Mouse (Mus musculus) embryonic stem cell, embryonic (primary cell): ENCODE data around the gene Bcas2.
"Not testable (repeated sequence)": the region's sequence is repeated elsewhere in the genome, so short reads cannot be mapped to it uniquely, and the experiment has no call there.

Source experiments
- CTCF ChIA-PET, 4 experiments: fragments of 300-600 bp in 2 of 4; fragments of 350-600 bp in 2 of 4; sonication (Branson Sonifier 250); formaldehyde crosslinking; loops; one replicate each; lab custom pipeline; 2022; ENCODE audit warnings: inconsistent platforms in 2 of 4; lab: Charles Lee
- POLR2A ChIA-PET, 4 experiments: fragments of 300-600 bp in 2 of 4; fragments of 350-600 bp in 2 of 4; sonication (Branson Sonifier 250); formaldehyde crosslinking; loops; one replicate each; lab custom pipeline; 2022; ENCODE audit warnings: antibody characterized with exemption in 4 of 4, inconsistent platforms in 1 of 4; lab: Charles Lee

Bcas2 gene

GRCm38 (mm10) chr3:103192161-103192560, 20.7 kb downstream of the Bcas2 start:
- POLR2A ChIA-PET = interaction anchor here in 3 of 4 experiments (0.7 to 6.2 kb wide), 17 partner anchors 10 to 938 kb away, joined by 3 to 98 read pairs (median 8); partner anchors contain the start of genes Bcas2 (in 1 of the 3), Csde1 (in 1 of the 3) and Trim33 (in 1 of the 3)
- CTCF ChIA-PET = interaction anchor here in 1 of 4 experiments (0.6 kb wide), 1 partner anchor 12 kb away, joined by 4 read pairs; no protein-coding TSS in a partner anchor

- POLR2A ChIA-PET = interaction anchor here in 3 of 4 experiments (0.6 to 6.2 kb wide), 18 partner anchors 9 to 136 kb away, joined by 3 to 98 read pairs (median 8); partner anchors contain the start of genes Trim33 (in 2 of the 3) and Bcas2 (in 1 of the 3)
- CTCF ChIA-PET = interaction anchor here in 3 of 4 experiments (0.6 to 1.8 kb wide), 5 partner anchors 9 to 192 kb away, joined by 4 to 7 read pairs (median 5); no protein-coding TSS in a partner anchor
These were observed 21.7 kb downstream of the Bcas2 start for GRCm38 (mm10) chr3:103193186-103193585.

- POLR2A ChIA-PET = interaction anchor here in 2 of 4 experiments (0.8 to 6.2 kb wide), 11 partner anchors 11 to 180 kb away, joined by 3 to 98 read pairs (median 3); partner anchors contain the start of gene Trim33 (in 1 of the 2)
- CTCF ChIA-PET = no interaction called here
These were observed 24.9 kb downstream of the Bcas2 start for GRCm38 (mm10) chr3:103196320-103196823.

GRCm38 (mm10) chr3:103199386-103199785, 27.9 kb downstream of the Bcas2 start:
- ChIA-PET POLR2A (interaction anchor here in 2 of 4 experiments (1.0 to 2.3 kb wide), 7 partner anchors 8 to 80 kb away, joined by 3 to 18 read pairs (median 6); partner anchors contain the start of gene Trim33 (in 1 of the 2)), CTCF (no interaction called here)

GRCm38 (mm10) chr3:103201105-103201504, 29.6 kb downstream of the Bcas2 start:
- POLR2A ChIA-PET = interaction anchor here in 1 of 4 experiments (0.9 to 3.1 kb wide), 5 partner anchors 9 to 24 kb away, joined by 3 to 12 read pairs (median 6); no protein-coding TSS in a partner anchor
- CTCF ChIA-PET = not testable (repeated sequence)

GRCm38 (mm10) chr3:103203554-103203953, 32.1 kb downstream of the Bcas2 start:
- ChIA-PET CTCF (interaction anchor here in 3 of 4 experiments (0.6 to 1.1 kb wide), 5 partner anchors 11 to 1452 kb away, joined by 3 to 11 read pairs (median 8); no protein-coding TSS in a partner anchor), POLR2A (interaction anchor here (0.5 to 9.5 kb wide), 42 partner anchors 10 to 1612 kb away, joined by 3 to 176 read pairs (median 5); partner anchors contain the start of gene Trim33 (in 3 of the 4))

- POLR2A ChIA-PET = interaction anchor here (0.6 to 9.5 kb wide), 40 partner anchors 8 to 1095 kb away, joined by 3 to 176 read pairs (median 5); partner anchors contain the start of gene Trim33 (in 2 of the 4)
- CTCF ChIA-PET = interaction anchor here (0.6 to 1.1 kb wide), 4 partner anchors 12 to 170 kb away, joined by 3 to 8 read pairs (median 4); no protein-coding TSS in a partner anchor
These were observed 33.0 kb downstream of the Bcas2 start for GRCm38 (mm10) chr3:103204445-103204844.

GRCm38 (mm10) chr3:103206393-103206792, 34.9 kb downstream of the Bcas2 start:
- CTCF ChIA-PET = interaction anchor here in 1 of 4 experiments (1.8 kb wide), 1 partner anchor 18 kb away, joined by 5 read pairs; no protein-coding TSS in a partner anchor
- POLR2A ChIA-PET = interaction anchor here (0.6 to 10.4 kb wide), 42 partner anchors 9 to 179 kb away, joined by 3 to 247 read pairs (median 9); partner anchors contain the start of genes Bcas2 (in 3 of the 4) and Trim33 (in 3 of the 4)

- POLR2A ChIA-PET = interaction anchor here (0.6 to 10.4 kb wide), 114 partner anchors 8 to 1604 kb away, joined by 3 to 247 read pairs (median 5); partner anchors contain the start of genes Bcas2 (in 3 of the 4), Trim33 (in 3 of the 4), Csde1 (in 2 of the 4) and Dennd2c (in 1 of the 4)
- CTCF ChIA-PET = interaction anchor here in 3 of 4 experiments (0.6 to 1.8 kb wide), 12 partner anchors 17 to 1783 kb away, joined by 3 to 13 read pairs (median 4); no protein-coding TSS in a partner anchor
These were observed 36.3 kb downstream of the Bcas2 start for GRCm38 (mm10) chr3:103207749-103208148.

GRCm38 (mm10) chr3:103208237-103208636, 36.8 kb downstream of the Bcas2 start:
- ChIA-PET POLR2A (interaction anchor here (0.6 to 10.4 kb wide), 91 partner anchors 7 to 1599 kb away, joined by 3 to 247 read pairs (median 5); partner anchors contain the start of genes Bcas2 (in 3 of the 4), Trim33 (in 3 of the 4), Dennd2c (in 2 of the 4) and Csde1 (in 1 of the 4)), CTCF (interaction anchor here in 3 of 4 experiments (0.6 to 1.8 kb wide), 10 partner anchors 16 to 1782 kb away, joined by 3 to 10 read pairs (median 4); no protein-coding TSS in a partner anchor)

GRCm38 (mm10) chr3:103211101-103211500, 39.6 kb downstream of the Bcas2 start:
- POLR2A ChIA-PET = interaction anchor here in 2 of 4 experiments (1.0 to 10.4 kb wide), 21 partner anchors 8 to 163 kb away, joined by 3 to 247 read pairs (median 18); partner anchors contain the start of genes Dennd2c (in 1 of the 2) and Trim33 (in 1 of the 2)
- CTCF ChIA-PET = interaction anchor here in 2 of 4 experiments (0.7 to 1.0 kb wide), 2 partner anchors 28 to 81 kb away, joined by 3 read pairs; no protein-coding TSS in a partner anchor

- CTCF ChIA-PET = no interaction called here
- POLR2A ChIA-PET = interaction anchor here in 2 of 4 experiments (1.0 to 10.4 kb wide), 10 partner anchors 8 to 162 kb away, joined by 3 to 247 read pairs (median 22); partner anchors contain the start of gene Trim33 (in 1 of the 2)
These were observed 40.7 kb downstream of the Bcas2 start for GRCm38 (mm10) chr3:103212142-103212541.

GRCm38 (mm10) chr3:103213537-103213936, 42.1 kb downstream of the Bcas2 start:
- ChIA-PET POLR2A (interaction anchor here in 2 of 4 experiments (0.6 to 10.4 kb wide), 12 partner anchors 9 to 86 kb away, joined by 3 to 247 read pairs (median 4); partner anchors contain the start of gene Trim33 (in 2 of the 2)), CTCF (no interaction called here)

- POLR2A ChIA-PET = interaction anchor here (0.6 to 10.4 kb wide), 33 partner anchors 8 to 1157 kb away, joined by 3 to 247 read pairs (median 4); partner anchors contain the start of gene Trim33 (in 2 of the 4)
- CTCF ChIA-PET = interaction anchor here in 1 of 4 experiments (1.2 kb wide), 1 partner anchor 11 kb away, joined by 3 read pairs; no protein-coding TSS in a partner anchor
These were observed 43.3 kb downstream of the Bcas2 start for GRCm38 (mm10) chr3:103214593-103215285.

GRCm38 (mm10) chr3:103215399-103215798, 43.9 kb downstream of the Bcas2 start:
- CTCF ChIA-PET = interaction anchor here in 1 of 4 experiments (1.2 kb wide), 1 partner anchor 12 kb away, joined by 3 read pairs; no protein-coding TSS in a partner anchor
- POLR2A ChIA-PET = interaction anchor here in 3 of 4 experiments (0.8 to 10.4 kb wide), 16 partner anchors 9 to 625 kb away, joined by 3 to 247 read pairs (median 8); partner anchors contain the start of gene Trim33 (in 1 of the 3)

GRCm38 (mm10) chr3:103221435-103221834, 50.0 kb downstream of the Bcas2 start:
- ChIA-PET POLR2A (interaction anchor here in 3 of 4 experiments (0.6 to 8.5 kb wide), 9 partner anchors 12 to 187 kb away, joined by 3 to 176 read pairs (median 4); no protein-coding TSS in a partner anchor), CTCF (interaction anchor here in 1 of 4 experiments (0.7 kb wide), 1 partner anchor 59 kb away, joined by 9 read pairs; no protein-coding TSS in a partner anchor)

- ChIA-PET CTCF (interaction anchor here in 2 of 4 experiments (0.5 to 1.1 kb wide), 4 partner anchors 16 to 159 kb away, joined by 3 to 5 read pairs (median 4); no protein-coding TSS in a partner anchor), POLR2A (interaction anchor here (0.6 to 8.5 kb wide), 14 partner anchors 9 to 81 kb away, joined by 3 to 176 read pairs (median 6); partner anchors contain the start of gene Trim33 (in 2 of the 4))
These were observed 52.3 kb downstream of the Bcas2 start for GRCm38 (mm10) chr3:103223752-103224151.
